Mouse (Mus musculus): ENCODE results near the gene Amigo3. TPM values are rescaled to one million over a fixed set of nuclear protein-coding genes. Genes with fewer than 3 reads are reported as not detected.

Gene Amigo3
- polyA plus RNA-seq, 1 experiment from 2014 or later, result 4.1 TPM

DNA sequence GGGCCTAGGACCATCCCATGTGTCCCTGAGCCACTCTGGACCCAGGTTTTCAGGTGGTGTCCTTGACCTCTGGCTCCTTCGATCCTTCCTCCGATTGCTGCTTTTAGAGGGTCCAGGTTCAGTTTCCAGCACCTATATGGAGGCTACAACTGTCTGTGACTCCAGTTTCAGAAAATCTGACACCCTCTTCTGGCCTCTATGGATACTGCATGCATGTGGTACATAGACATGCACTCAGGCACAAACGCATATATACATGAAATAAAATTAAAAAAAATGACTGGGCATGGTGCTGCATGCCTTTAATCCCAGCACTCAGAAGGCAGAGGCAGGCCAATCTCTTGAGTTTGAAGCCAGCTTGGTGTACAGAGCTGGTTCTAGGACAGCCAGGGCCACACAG, 25.1 kb upstream of the Amigo3 start:
- H3K4me3 ChIP-seq (ENCODE audit: low read depth, low read length), result no peak overlapping the region
- H3K36me3 ChIP-seq (ENCODE audit: control insufficient read depth, insufficient read depth, low read length), result peaks cover 78% of the 10 kb centered on the region
- 90% methylated on average over 3 of the region's 3 CpGs for WGBS
- no peak overlapping the region for H3K4me2 ChIP-seq (ENCODE audit: low read depth, low read length)
- H3K27ac ChIP-seq (replicated peaks; ENCODE audit: low read depth, low read length), result no peak overlapping the region
- no peaks in the 10 kb centered on the region for H3K4me1 ChIP-seq (ENCODE audit: control insufficient read depth, insufficient read depth, low read length)
- no peak for DNase-seq (ENCODE audit: low spot score)
- ATAC-seq (ENCODE audit: low read depth), result no peak
- H3K9ac ChIP-seq (ENCODE audit: low read depth, low read length), result no peak overlapping the region
- no peaks in the 10 kb centered on the region for H3K27me3 ChIP-seq (replicated peaks; ENCODE audit: control insufficient read depth, insufficient read depth, low read length)
- H3K9me3 ChIP-seq (ENCODE audit: control insufficient read depth, low read length), result no peaks in the 10 kb centered on the region

DNA sequence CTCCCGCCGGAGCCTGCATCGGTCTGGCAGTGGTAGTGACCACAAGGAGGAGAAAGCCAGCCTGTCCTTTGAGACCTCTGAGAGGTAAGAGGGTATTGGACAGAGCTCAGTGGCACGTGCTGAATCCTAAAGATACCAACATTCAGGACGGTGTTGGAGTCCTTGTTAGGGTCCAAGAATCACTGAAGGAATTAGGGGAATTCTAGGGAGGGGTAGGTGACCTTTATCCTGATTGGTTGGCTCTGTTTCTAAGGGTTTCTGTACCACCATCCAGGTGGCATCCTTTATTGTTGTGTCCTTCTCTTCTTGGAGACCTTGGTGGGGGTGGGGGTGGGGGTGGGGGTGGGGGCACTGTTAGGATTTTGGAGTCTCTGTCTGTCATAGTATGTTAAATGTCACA, 20.8 kb upstream of the Amigo3 start:
- Histone ChIP-seq H3K4me2 (ENCODE audit: low read depth, low read length) (no peak overlapping the region), H3K36me3 (ENCODE audit: control insufficient read depth, insufficient read depth, low read length) (peaks cover 67% of the 10 kb centered on the region), H3K27me3 (replicated peaks; ENCODE audit: control insufficient read depth, insufficient read depth, low read length) (no peaks in the 10 kb centered on the region), H3K27ac (replicated peaks; ENCODE audit: low read depth, low read length) (no peak overlapping the region), H3K9me3 (ENCODE audit: control insufficient read depth, low read length) (no peaks in the 10 kb centered on the region), H3K4me3 (ENCODE audit: low read depth, low read length) (no peak overlapping the region), H3K4me1 (ENCODE audit: control insufficient read depth, insufficient read depth, low read length) (no peaks in the 10 kb centered on the region), H3K9ac (ENCODE audit: low read depth, low read length) (no peak overlapping the region)
- DNase-seq (ENCODE audit: low spot score), result no peak
- ATAC-seq (ENCODE audit: low read depth), result no peak
- 90% methylated on average over 5 of the region's 5 CpGs for WGBS

DNA sequence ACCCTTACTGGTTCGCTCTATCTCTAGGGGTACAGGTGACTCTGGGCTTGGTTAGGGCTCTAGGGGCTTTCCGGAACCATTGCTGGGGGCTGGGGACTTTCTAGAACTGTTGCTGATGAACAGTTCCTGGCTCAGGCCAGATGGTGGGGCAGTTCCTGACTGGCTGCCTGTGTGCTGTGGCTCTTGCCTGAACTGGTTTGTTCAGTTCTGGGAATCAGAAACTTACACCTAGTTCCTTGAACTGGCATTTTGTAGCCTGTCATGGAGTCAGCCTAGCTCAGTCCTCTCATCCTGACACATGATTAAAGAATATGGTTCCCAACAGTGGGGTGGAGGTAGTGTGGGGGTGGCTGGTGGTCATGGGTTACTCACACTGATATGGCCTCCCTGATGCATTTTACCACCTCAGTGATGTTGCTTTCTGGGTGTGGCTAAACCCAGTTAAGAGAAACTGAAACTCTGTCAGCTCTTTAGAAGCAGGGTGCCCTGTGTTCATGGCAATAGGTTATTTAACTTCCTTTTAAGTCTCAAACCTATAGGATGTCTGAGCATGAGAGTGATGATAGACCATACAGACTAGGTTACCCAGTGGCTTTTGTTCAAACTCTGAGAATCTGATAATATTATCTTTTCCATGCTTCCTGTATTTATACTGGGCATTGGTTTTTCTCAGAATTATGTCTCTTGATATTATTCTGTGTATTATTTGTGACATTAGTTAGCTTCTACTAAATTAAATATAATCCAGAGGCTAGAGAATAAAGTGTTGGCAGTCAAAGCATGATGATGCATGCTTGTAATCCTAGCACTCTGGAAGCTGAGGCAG, 17.4 kb upstream of the Amigo3 start:
- Histone ChIP-seq H3K36me3 (ENCODE audit: control insufficient read depth, insufficient read depth, low read length) (peaks cover 70% of the 10 kb centered on the region), H3K27ac (replicated peaks; ENCODE audit: low read depth, low read length) (no peak overlapping the region), H3K9me3 (ENCODE audit: control insufficient read depth, low read length) (no peaks in the 10 kb centered on the region), H3K4me2 (ENCODE audit: low read depth, low read length) (no peak overlapping the region), H3K9ac (ENCODE audit: low read depth, low read length) (no peak overlapping the region), H3K27me3 (replicated peaks; ENCODE audit: control insufficient read depth, insufficient read depth, low read length) (no peaks in the 10 kb centered on the region), H3K4me3 (ENCODE audit: low read depth, low read length) (no peak overlapping the region), H3K4me1 (ENCODE audit: control insufficient read depth, insufficient read depth, low read length) (no peaks in the 10 kb centered on the region)
- WGBS, result 91% methylated on average over 2 of the region's 2 CpGs
- DNase-seq (ENCODE audit: low spot score) (peak; percentile 25), ATAC-seq (ENCODE audit: low read depth) (peak; percentile 60; the same call in 1 of the 2 replicates)

DNA sequence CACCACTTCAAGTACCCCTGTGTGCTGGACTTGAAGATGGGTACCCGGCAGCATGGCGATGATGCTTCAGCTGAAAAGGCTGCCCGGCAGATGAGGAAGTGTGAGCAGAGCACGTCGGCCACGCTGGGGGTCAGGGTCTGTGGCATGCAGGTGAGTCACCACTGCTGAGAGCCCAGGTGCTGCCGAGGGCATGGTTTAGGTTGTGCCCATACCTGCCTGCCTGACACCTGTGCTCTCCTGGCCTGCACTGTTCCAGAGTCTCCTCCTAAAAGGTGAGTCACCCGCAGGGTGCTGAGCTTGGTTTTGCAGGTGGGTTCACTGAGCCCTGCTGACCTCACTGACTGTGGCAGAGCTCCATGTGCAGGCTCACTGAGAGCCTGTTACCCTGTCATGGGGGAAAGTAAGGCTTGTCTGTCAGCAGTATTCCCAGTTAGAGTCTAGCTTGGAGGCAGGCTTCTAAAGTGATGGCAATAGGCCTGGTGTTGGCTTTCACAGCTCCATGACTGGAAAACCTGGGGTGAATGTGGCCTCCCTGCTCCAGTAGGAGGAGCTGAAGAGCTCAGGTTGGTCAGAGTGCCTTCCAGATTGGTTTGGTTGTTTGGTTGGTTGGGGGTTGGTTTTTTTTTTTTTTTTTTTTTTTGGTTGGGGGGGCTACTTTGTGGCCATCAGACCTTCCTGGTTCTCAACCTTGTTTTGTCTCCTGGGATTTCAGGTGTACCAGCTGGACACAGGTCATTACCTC, 8.0 kb upstream of the Amigo3 start:
- no peaks in the 10 kb centered on the region for H3K27me3 ChIP-seq (replicated peaks; ENCODE audit: control insufficient read depth, insufficient read depth, low read length)
- H3K4me2 ChIP-seq (ENCODE audit: low read depth, low read length), result no peak overlapping the region
- H3K27ac ChIP-seq (replicated peaks; ENCODE audit: low read depth, low read length), result no peak overlapping the region
- 92% methylated on average over 8 of the region's 8 CpGs for WGBS
- H3K9ac ChIP-seq (ENCODE audit: low read depth, low read length), result no peak overlapping the region
- DNase-seq (ENCODE audit: low spot score) (no peak), ATAC-seq (ENCODE audit: low read depth) (no peak)
- H3K36me3 ChIP-seq (ENCODE audit: control insufficient read depth, insufficient read depth, low read length), result peaks cover 64% of the 10 kb centered on the region
- H3K9me3 ChIP-seq (ENCODE audit: control insufficient read depth, low read length), result no peaks in the 10 kb centered on the region
- H3K4me3 ChIP-seq (ENCODE audit: low read depth, low read length), result no peak overlapping the region
- 0 out of 2 replicates have a peak, but pooled peaks cover 9% of the 10 kb centered on the region for H3K4me1 ChIP-seq (ENCODE audit: control insufficient read depth, insufficient read depth, low read length)

DNA sequence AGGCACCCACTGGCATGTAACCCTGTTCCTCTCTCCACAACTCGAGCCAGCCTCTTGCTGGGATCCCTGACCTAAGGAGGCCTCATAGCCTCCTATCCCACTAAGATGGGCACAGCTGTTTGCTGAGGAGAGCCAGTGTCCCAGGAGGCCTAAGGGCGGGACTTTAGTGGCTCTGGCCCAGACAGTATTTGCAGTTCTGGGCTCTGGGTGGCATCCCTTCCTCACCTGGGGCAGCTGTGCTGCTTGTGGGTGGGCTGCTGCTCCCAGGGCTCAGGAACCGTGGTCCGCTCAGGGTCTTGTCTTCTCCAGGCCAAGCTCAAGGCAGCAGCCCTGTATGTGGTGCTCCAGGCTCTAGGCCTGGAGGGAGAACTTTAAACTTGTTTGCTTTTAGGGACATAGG, 6.4 kb upstream of the Amigo3 start:
- no peak overlapping the region for H3K4me2 ChIP-seq (ENCODE audit: low read depth, low read length)
- H3K27me3 ChIP-seq (replicated peaks; ENCODE audit: control insufficient read depth, insufficient read depth, low read length), result no peaks in the 10 kb centered on the region
- ATAC-seq (ENCODE audit: low read depth), result no peak
- H3K4me3 ChIP-seq (ENCODE audit: low read depth, low read length), result no peak overlapping the region
- 88% methylated on average over 4 of the region's 4 CpGs for WGBS
- DNase-seq (ENCODE audit: low spot score), result no peak
- no peaks in the 10 kb centered on the region for H3K9me3 ChIP-seq (ENCODE audit: control insufficient read depth, low read length)
- H3K36me3 ChIP-seq (ENCODE audit: control insufficient read depth, insufficient read depth, low read length), result peaks cover 66% of the 10 kb centered on the region
- no peak overlapping the region for H3K9ac ChIP-seq (ENCODE audit: low read depth, low read length)
- H3K4me1 ChIP-seq (ENCODE audit: control insufficient read depth, insufficient read depth, low read length), result 0 out of 2 replicates have a peak, but pooled peaks cover 11% of the 10 kb centered on the region
- no peak overlapping the region for H3K27ac ChIP-seq (replicated peaks; ENCODE audit: low read depth, low read length)

DNA sequence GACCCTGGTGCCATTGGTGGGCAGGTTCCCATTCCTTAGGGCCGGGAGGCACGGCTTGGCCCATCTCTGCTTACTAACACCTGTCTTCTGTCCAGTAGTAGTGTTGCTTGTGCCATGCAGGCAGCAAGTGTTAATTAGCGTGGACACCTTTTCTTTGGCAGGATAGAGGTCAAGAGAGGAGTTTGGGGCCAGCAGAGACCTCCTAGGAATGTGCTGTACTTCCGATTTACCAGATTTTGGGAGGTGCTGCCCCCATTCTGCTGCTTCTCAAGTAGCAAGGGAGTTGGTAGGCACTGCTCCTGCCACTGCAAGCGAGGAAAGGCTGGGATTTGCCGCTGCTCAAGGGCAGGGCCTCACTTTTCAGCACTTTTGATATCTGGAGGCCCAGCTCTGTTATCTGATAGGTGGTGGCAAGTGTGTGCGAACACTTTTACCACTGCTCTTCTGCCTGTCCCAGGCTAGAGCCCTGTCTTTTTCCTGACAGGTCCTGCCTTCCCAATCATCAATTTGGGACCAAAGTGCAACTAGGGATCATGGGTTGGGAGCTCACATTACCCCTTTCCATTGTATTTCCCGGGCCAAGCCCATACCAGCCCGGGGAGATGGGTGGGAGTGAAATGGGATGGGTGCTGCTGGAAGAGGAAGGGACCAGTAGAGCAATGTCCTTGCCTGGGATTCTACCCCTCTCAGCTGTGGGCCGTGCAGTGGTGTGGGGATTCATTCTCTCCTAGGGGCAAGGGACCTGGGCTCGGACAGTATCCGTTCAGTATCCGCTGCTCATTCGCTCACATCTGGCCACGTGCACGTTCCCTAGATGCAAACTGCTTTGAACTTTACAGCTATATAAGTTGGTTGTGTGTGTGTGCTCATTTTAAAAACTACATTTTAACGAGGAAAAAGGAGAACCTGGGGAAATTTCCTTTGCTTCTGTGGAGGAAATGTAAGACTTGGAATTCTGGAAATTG, 5.1 kb upstream of the Amigo3 start:
- Histone ChIP-seq H3K36me3 (ENCODE audit: control insufficient read depth, insufficient read depth, low read length) (peaks cover 61% of the 10 kb centered on the region), H3K27ac (replicated peaks; ENCODE audit: low read depth, low read length) (peak overlapping the region; percentile 85), H3K9me3 (ENCODE audit: control insufficient read depth, low read length) (no peaks in the 10 kb centered on the region), H3K4me3 (ENCODE audit: low read depth, low read length) (peak overlapping the region; percentile 80), H3K4me1 (ENCODE audit: control insufficient read depth, insufficient read depth, low read length) (0 out of 2 replicates have a peak, but pooled peaks cover 11% of the 10 kb centered on the region), H3K27me3 (replicated peaks; ENCODE audit: control insufficient read depth, insufficient read depth, low read length) (no peaks in the 10 kb centered on the region), H3K9ac (ENCODE audit: low read depth, low read length) (peak overlapping the region; percentile 62), H3K4me2 (ENCODE audit: low read depth, low read length) (peak overlapping the region; percentile 66)
- no peak for ATAC-seq (ENCODE audit: low read depth)
- DNase-seq (ENCODE audit: low spot score), result no peak
- WGBS, result 41% methylated on average over 17 of the region's 17 CpGs

DNA sequence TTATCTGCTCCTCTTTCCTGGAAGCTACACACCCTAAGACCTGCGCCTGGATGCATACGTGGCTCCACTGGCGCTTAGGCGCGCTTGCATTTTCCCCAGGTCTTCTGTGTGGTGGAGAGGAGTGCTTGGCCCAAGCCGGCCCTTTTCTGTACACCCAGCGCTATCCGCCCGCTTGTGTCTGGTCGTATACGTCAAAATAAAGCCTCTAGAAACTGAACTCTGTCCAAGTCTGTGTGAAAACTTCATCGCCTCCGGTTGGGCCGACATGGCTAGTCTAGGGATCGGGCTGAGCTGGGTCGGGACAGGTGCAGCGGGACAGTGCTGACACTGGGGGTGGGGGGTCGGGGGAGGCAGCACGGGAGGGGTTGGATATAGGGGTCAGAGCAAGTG, 4.4 kb upstream of the Amigo3 start:
- ATAC-seq (ENCODE audit: low read depth), result peak; percentile 34

DNA sequence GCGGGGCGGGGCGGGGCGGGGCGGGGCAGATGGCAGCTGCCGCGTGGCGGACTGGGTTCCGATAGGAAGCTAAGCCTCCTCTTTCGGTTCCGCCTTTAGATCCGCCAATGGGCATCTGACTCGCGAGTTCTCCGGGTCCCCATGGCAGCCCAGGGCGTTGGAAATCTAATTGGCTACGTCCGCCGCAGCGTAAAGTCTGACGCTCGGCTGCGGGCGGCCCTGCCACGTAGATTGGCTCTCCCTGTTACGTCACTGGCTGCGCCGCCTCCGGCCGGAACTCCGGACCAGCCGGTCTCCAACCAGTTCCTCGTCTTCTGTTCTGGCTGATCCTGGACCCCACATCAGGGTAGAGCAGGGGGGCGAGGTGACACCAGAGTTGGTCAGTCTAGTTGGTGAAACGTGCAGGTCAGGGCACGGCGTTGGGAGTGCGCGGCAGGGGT, 3.9 kb upstream of the Amigo3 start, which contains the start of gene Gmppb:
Gene Gmppb (plus strand): TSS at position 227 of the 440 bp plus-strand sequence.
- peaks cover 61% of the 10 kb centered on the region for H3K36me3 ChIP-seq (ENCODE audit: control insufficient read depth, insufficient read depth, low read length)
- 0 out of 2 replicates have a peak, but pooled peaks cover 11% of the 10 kb centered on the region for H3K4me1 ChIP-seq (ENCODE audit: control insufficient read depth, insufficient read depth, low read length)
- WGBS, result 0% methylated on average over 17 of the region's 39 CpGs
- no peaks in the 10 kb centered on the region for H3K9me3 ChIP-seq (ENCODE audit: control insufficient read depth, low read length)
- DNase-seq (ENCODE audit: low spot score) (peak; percentile 99), ATAC-seq (ENCODE audit: low read depth) (peak; percentile 94)
- H3K4me3 ChIP-seq (ENCODE audit: low read depth, low read length), result peak within 1 kb of the TSS; percentile 80
- peak within 1 kb of the TSS; percentile 89 for H3K9ac ChIP-seq (ENCODE audit: low read depth, low read length)
- H3K27ac ChIP-seq (replicated peaks; ENCODE audit: low read depth, low read length), result peak within 1 kb of the TSS; percentile 86
- H3K27me3 ChIP-seq (replicated peaks; ENCODE audit: control insufficient read depth, insufficient read depth, low read length), result no peaks in the 10 kb centered on the region
- H3K4me2 ChIP-seq (ENCODE audit: low read depth, low read length), result peak within 1 kb of the TSS; percentile 66

More for the DNA sequence above, 4.4 kb upstream of the Amigo3 start:
- Histone ChIP-seq H3K4me1 (ENCODE audit: control insufficient read depth, insufficient read depth, low read length) (0 out of 2 replicates have a peak, but pooled peaks cover 11% of the 10 kb centered on the region), H3K36me3 (ENCODE audit: control insufficient read depth, insufficient read depth, low read length) (peaks cover 59% of the 10 kb centered on the region), H3K4me2 (ENCODE audit: low read depth, low read length) (peak overlapping the region; percentile 66), H3K27ac (replicated peaks; ENCODE audit: low read depth, low read length) (peak overlapping the region; percentile 85), H3K27me3 (replicated peaks; ENCODE audit: control insufficient read depth, insufficient read depth, low read length) (no peaks in the 10 kb centered on the region), H3K9me3 (ENCODE audit: control insufficient read depth, low read length) (no peaks in the 10 kb centered on the region), H3K9ac (ENCODE audit: low read depth, low read length) (peak overlapping the region; percentile 62), H3K4me3 (ENCODE audit: low read depth, low read length) (peak overlapping the region; percentile 80)
- DNase-seq (ENCODE audit: low spot score), result peak; percentile 36
- under 1% methylated on average over 19 of the region's 19 CpGs for WGBS
